Mouse (Mus musculus): ENCODE measurements at regions not wholly inside any gene's neighbourhood (a gene's known extent, or its start where the extent isn't known, plus 50 kb on each side); places are given as distances from the start of the nearest gene placed in this dataset.
A peak's percentile ranks its signal among the peaks of the same experiment; 100 is the strongest.

DNA sequence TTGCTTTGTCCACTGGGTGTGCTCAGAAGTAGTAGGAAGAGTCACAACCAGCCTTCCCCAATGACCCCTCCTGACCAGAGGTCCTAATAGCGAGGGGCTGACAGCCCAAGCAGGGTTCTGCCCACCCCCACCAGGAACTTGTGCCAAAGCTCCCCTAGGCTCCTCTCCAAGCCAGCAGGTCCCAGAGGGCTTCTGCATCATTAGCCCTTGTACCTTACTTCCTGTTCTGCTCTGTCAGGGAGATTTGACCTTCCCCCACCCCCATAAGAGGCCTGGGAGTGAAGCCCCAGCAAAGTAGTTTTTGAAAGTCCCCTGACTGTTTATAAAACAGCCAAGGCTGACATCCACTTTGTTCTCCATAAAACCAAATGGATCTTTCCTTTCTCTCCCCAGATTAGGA is 110.0 kb upstream of the Syt13 start:
- DNase-seq (ENCODE audit: low spot score) = no peak

DNA sequence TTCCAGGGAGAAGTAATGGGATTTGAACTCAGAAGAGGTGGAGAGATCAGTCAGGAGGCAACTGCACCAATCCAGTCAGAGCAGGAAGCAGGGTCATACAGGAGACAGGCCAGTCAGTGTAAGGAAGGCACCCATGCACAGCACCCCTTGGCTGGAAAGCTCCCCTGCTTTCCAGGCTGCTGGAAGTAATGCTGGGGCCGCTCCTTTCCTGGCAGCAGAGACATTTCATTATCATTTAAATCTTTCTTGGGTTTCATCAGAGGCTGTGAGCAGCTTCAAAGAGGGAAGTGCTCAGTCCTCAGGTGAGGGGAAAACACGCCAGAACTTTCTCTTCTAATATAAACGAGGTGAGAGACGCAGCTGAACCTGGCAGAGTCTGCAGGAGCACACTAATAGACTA is 109.1 kb upstream of the Syt13 start:
- DNase-seq (ENCODE audit: low spot score) = no peak

DNA sequence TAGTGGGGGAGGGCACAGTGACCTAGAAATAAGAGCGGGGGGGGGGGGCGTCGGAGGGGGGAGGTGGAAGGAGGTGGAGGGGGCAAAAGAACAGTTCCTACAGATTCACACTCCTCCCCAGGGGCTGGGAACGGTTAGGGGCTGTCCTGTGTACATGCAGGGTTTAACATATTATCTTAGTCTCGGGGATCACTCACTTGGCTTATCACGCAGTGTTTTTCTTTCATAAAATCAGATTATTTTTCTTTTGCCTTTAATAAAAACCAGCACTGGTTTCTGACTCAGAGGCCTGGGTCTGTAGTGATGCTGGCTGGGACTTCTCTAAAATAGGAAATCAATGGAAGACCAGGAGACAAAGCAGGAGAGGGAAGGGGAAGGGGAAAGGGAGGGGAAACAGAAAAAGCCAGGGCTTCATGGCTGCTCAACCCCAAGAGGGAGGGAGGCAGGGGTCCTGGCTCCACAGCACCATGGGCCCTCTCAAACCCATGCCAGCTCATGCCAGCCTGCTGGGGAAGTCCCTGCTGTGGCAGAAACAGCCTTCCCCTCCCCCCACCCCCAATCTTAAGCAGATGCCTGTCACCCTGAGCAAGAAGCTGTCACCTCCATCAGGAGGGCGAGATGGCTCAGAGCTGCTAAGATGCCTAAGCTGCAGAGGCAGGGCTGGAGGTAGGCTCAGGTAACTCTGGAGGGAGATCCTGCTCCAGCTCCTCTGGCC is 108.3 kb upstream of the Syt13 start:
- DNase-seq (ENCODE audit: low spot score) = no peak

- DNase-seq (ENCODE audit: low spot score) = peak; percentile 63
Observed at GRCm38 (mm10) chr2:92807404-92807803, 107.5 kb upstream of the Syt13 start.

DNA sequence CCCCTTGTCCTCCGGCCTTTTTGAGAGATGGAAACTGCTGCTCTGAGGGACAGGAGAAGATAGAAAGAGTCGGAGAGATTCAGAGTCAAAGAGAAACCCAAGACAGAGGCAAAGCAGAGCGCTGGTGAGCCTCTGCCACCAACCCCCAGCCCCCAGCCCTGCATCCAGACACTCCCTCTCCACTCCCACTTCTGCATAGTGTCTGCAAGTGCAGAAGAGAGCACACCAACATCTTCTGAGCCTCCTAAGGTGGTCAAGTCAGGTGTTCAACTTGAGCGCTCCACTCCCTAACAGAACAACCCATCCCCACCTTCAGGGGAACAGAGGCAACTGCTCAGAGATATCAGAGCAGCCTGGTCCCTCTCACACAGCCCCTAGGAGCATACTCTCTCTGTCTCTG is 106.8 kb upstream of the Syt13 start:
- DNase-seq (ENCODE audit: low spot score) = no peak

GRCm38 (mm10) chr2:92809226-92809625 is 105.7 kb upstream of the Syt13 start:
- DNase-seq (ENCODE audit: low spot score) = no peak

DNA sequence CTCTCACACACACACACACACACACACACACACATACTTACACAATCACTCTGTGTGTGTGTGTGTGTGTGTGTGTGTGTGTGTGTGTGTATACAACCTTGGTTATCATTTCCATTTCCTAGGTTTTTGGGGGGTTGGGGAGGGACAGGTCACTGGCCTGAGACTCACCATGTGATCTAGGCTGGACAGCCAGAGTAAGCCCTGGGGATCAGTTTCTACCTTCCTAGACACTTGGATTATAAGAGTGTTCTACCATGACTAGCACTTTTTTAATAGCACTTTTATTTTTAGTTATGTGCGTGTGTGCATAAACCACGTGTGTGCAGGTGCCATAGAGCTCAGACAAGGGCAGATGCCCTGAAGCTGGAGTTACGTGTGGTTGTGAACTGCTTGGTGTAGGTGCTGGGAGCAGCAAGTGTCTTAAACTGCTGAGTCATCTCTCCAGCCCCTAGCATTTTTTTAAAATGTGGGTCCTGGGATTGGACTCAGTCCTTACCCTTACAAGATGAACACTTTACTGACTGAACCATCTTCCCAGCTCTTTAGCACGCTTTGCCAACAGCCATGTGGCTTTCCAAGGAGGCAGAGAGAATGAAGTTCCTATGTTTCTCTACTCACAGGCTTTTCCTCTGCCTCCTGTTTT is 105.1 kb upstream of the Syt13 start:
- no peak for DNase-seq (ENCODE audit: low spot score)

DNA sequence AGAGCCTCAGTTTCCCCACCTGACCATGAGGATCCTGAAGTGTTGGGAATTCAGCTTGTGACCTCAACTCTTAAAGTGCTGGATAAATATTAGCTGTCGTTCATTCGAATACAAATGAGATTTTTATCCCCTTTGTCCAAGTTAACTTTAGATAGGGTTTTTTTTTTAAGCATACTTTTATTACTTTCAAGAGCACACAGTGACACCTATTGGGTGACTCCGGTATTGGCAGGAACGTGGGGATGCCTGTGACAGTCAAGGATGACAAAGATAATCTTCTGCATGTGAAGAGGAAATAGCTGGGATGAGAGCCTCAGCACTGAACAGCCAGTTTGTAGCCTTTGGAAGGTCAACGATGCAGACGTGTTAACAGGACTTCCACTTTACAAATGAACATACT is 103.9 kb upstream of the Syt13 start:
- peak; percentile 80 for DNase-seq (ENCODE audit: low spot score)

GRCm38 (mm10) chr2:92813028-92813427 is 101.9 kb upstream of the Syt13 start:
- DNase-seq (ENCODE audit: low spot score) = no peak

GRCm38 (mm10) chr2:92819586-92819985 is 95.3 kb upstream of the Syt13 start:
- DNase-seq (ENCODE audit: low spot score) = no peak

GRCm38 (mm10) chr2:92824325-92824724 is 90.6 kb upstream of the Syt13 start:
- no peak for DNase-seq (ENCODE audit: low spot score)

- DNase-seq (ENCODE audit: low spot score) = no peak
Observed at GRCm38 (mm10) chr2:92825395-92825794, 89.5 kb upstream of the Syt13 start.

DNA sequence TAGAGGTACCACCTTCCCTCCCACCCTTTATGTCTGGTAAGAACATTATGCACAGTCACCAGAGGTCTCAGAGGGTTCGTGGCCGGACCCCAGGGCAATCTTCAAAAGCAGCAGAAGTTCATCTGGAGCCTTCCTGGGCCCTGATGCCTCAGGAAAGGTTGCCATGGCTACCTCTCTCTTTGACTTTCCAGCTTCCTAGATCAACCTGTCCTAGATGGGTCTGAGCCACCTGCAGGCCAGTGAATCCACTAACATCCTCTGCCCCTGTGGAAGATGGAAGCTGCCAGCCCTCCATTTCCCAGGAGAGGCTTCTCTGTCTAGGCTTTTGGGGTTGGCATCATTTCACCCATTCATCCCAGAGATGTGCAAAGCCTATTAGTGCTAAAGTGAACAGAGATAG is 84.8 kb upstream of the Syt13 start:
- no peak for DNase-seq (ENCODE audit: low spot score)

DNA sequence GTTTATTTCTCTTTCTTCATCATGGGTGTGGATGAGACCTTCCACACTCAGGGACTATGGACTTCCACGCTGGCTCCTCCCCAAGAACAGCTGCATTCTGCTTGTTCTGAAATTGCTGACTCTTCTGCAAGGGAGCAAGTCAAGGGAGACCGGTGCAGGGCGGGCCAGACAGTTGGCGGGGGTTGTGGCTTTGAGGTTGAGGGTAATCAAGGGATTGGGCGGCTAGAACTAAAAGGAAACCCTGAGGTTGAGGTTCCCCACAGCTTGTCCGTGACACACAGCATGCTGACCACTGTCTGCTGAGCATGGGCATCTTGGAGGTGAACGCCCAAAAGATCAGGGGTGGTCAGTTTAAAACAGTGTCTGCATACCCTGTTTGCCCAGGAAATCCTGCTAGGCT is 83.1 kb upstream of the Syt13 start:
- no peak for DNase-seq (ENCODE audit: low spot score)

- no peak for DNase-seq (ENCODE audit: low spot score)
Observed at GRCm38 (mm10) chr2:92836203-92836602, 78.7 kb upstream of the Syt13 start.

- DNase-seq (ENCODE audit: low spot score) = no peak
Observed at GRCm38 (mm10) chr2:92838012-92838411, 76.9 kb upstream of the Syt13 start.

- peak; percentile 78 for DNase-seq (ENCODE audit: low spot score)
Observed at GRCm38 (mm10) chr2:92840009-92840408, 74.9 kb upstream of the Syt13 start.

DNA sequence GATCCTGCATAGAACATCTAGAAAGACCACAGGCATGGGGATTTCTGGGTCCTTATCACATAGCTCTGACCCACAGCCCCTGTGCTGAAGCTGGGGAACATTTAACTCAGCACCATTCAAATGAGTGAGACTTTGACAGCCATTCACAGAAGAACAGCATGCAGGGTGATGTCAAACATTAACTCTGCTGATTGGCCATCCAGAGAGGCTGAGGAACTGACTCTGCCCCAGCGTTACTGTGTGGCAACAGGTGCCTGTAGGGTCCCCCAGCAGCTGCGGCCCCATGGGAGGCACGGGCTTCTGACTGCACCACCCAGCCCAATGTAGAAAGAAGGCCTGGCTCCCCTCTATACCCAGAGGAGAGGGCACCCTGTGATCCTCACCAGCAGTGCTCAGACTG is 73.3 kb upstream of the Syt13 start:
- DNase-seq (ENCODE audit: low spot score) = no peak

- no peak for DNase-seq (ENCODE audit: low spot score)
Observed at GRCm38 (mm10) chr2:92845061-92845769, 69.7 kb upstream of the Syt13 start.

DNA sequence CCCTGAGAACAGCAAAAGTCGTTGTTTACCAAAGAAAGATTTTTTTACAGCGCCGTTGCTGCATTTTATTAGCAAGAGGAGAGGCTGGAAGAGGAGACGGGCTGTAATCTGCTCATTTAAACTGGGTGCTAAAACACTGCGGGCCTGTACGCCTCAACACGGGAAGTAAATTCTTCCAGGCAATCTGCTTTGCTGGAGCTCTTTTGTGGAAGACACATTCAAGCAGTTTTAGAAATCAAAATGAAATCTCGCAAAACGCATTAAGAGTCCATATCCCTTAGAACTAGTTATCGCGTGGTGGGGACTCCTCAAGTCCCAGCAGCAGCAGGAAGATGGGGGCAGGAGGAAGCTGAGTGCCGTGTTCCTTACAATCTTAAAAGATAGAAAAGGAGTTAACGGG is 65.9 kb upstream of the Syt13 start:
- no peak for DNase-seq (ENCODE audit: low spot score)

DNA sequence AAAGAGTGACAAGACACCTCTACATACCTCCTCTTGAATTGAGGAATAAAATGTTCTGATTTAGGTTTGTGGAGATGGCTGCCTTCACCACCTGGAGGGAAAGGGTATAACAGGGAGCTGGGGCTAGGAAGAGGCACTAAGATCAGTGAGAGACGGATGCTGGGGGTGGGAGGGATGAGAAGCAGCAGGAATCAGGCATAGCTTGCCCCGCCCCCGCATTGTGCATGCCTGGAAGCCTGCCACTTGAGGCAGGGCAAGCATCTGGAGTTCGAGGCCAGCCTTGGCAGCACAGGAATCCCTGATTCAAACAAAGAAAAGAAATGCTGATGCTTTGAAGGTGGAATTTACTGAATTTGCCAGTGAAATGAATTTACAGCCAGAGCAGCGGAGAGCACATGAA is 63.6 kb upstream of the Syt13 start:
- no peak for DNase-seq (ENCODE audit: low spot score)

- DNase-seq (ENCODE audit: low spot score) = no peak
Observed at GRCm38 (mm10) chr2:92853175-92853574, 61.7 kb upstream of the Syt13 start.

DNA sequence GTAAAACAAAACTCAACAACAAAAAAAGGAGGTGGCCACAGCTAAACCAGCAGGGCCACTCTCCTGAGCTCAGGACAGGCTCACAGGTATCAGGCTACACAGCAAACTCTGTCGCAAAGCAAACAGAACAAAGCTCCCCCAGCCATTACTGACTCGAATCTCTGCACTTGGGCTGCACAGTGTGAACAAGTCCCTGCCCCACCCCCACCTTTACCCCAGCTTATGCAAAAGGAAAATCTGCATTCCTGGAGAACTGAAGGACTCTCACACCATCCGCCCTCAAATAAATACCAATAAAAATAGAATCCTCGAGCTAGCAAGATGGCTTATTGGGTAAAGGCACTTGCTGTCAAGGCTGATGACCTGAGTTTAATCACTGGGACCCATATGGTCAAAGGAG is 60.6 kb upstream of the Syt13 start:
- DNase-seq (ENCODE audit: low spot score) = no peak
